Mouse (Mus musculus): ENCODE measurements around the gene Pars2. TPM values are rescaled to one million over a fixed set of nuclear protein-coding genes. Genes with fewer than 3 reads are reported as not detected.

Gene Pars2
- polyA plus RNA-seq, 1 experiment: 2.8 TPM

- H3K27ac ChIP-seq (ENCODE audit: insufficient read depth, low read depth, low read length): no peak overlapping the region
- TF ChIP-seq CTCF (IDR thresholded peaks at IDR 0.05; ENCODE audit: low read depth, low read length): peak; percentile 30; the same call in 1 of the 2 replicates
- TF ChIP-seq POLR2A (IDR thresholded peaks at IDR 0.05; ENCODE audit: borderline replicate concordance, low read depth, low read length): no peak
- no peak overlapping the region for H3K4me3 ChIP-seq (ENCODE audit: insufficient read depth, low read length)
- H3K4me1 ChIP-seq (ENCODE audit: control insufficient read depth, insufficient read depth, low read length): no peaks in the 10 kb centered on the region
Measured at GRCm38 (mm10) chr4:106699989-106700388, 49.1 kb downstream of the Pars2 start.

- H3K4me3 ChIP-seq (ENCODE audit: insufficient read depth, low read length): no peak overlapping the region
- H3K27ac ChIP-seq (ENCODE audit: insufficient read depth, low read depth, low read length): no peak overlapping the region
- no peaks in the 10 kb centered on the region for H3K4me1 ChIP-seq (ENCODE audit: control insufficient read depth, insufficient read depth, low read length)
- TF ChIP-seq POLR2A (IDR thresholded peaks at IDR 0.05; ENCODE audit: borderline replicate concordance, low read depth, low read length): no peak
- TF ChIP-seq CTCF (IDR thresholded peaks at IDR 0.05; ENCODE audit: low read depth, low read length): no peak
Measured at GRCm38 (mm10) chr4:106700798-106701197, 49.9 kb downstream of the Pars2 start.

- Histone ChIP-seq H3K4me3 (ENCODE audit: insufficient read depth, low read length) (no peak overlapping the region), H3K27ac (ENCODE audit: insufficient read depth, low read depth, low read length) (no peak overlapping the region), H3K4me1 (ENCODE audit: control insufficient read depth, insufficient read depth, low read length) (no peaks in the 10 kb centered on the region)
- no peak for TF ChIP-seq POLR2A (IDR thresholded peaks at IDR 0.05; ENCODE audit: borderline replicate concordance, low read depth, low read length)
- TF ChIP-seq CTCF (IDR thresholded peaks at IDR 0.05; ENCODE audit: low read depth, low read length): no peak
Measured at GRCm38 (mm10) chr4:106703956-106704355, 53.1 kb downstream of the Pars2 start.

GRCm38 (mm10) chr4:106704416-106704815 lies 53.5 kb downstream of the Pars2 start:
- no peaks in the 10 kb centered on the region for H3K4me1 ChIP-seq (ENCODE audit: control insufficient read depth, insufficient read depth, low read length)
- no peak overlapping the region for H3K4me3 ChIP-seq (ENCODE audit: insufficient read depth, low read length)
- no peak for TF ChIP-seq CTCF (IDR thresholded peaks at IDR 0.05; ENCODE audit: low read depth, low read length)
- TF ChIP-seq POLR2A (IDR thresholded peaks at IDR 0.05; ENCODE audit: borderline replicate concordance, low read depth, low read length): no peak
- H3K27ac ChIP-seq (ENCODE audit: insufficient read depth, low read depth, low read length): no peak overlapping the region

Other genes with a start within 250 kb of the Pars2 start
- gene Pcsk9, start 186.7 kb upstream of the Pars2 start, polyA plus RNA-seq (2012; ENCODE audit: insufficient read depth, insufficient read length, missing spikeins): not detected in 2 replicates
- not detected in 2 replicates for gene Bsnd, start 158.8 kb upstream of the Pars2 start, polyA plus RNA-seq (2012; ENCODE audit: insufficient read depth, insufficient read length, missing spikeins)
- gene Dhcr24, start 90.0 kb upstream of the Pars2 start, polyA plus RNA-seq (2012; ENCODE audit: insufficient read depth, insufficient read length, missing spikeins): 16.5 and 17.1 TPM in 2 replicates
- gene Lexm, start 33.8 kb upstream of the Pars2 start, polyA plus RNA-seq (2012; ENCODE audit: insufficient read depth, insufficient read length, missing spikeins): not detected in 2 replicates
- not detected in 2 replicates for gene Ttc22, start 28.6 kb upstream of the Pars2 start, polyA plus RNA-seq (2012; ENCODE audit: insufficient read depth, insufficient read length, missing spikeins)
- 27.5 and 29.7 TPM in 2 replicates for gene Ttc4, start 27.9 kb downstream of the Pars2 start, polyA plus RNA-seq (2012; ENCODE audit: insufficient read depth, insufficient read length, missing spikeins)
- not detected in 2 replicates for gene Mroh7, start 79.9 kb downstream of the Pars2 start, polyA plus RNA-seq (2012; ENCODE audit: insufficient read depth, insufficient read length, missing spikeins)
- not detected in 2 replicates for gene Fam151a, start 82.8 kb downstream of the Pars2 start, polyA plus RNA-seq (2012; ENCODE audit: insufficient read depth, insufficient read length, missing spikeins)
- gene Acot11, start 153.9 kb downstream of the Pars2 start, polyA plus RNA-seq (2012; ENCODE audit: insufficient read depth, insufficient read length, missing spikeins): 5.6 and 6.6 TPM in 2 replicates

Data from bone marrow macrophage, adult 2 months (primary cell).